In the genomic region with DNA sequence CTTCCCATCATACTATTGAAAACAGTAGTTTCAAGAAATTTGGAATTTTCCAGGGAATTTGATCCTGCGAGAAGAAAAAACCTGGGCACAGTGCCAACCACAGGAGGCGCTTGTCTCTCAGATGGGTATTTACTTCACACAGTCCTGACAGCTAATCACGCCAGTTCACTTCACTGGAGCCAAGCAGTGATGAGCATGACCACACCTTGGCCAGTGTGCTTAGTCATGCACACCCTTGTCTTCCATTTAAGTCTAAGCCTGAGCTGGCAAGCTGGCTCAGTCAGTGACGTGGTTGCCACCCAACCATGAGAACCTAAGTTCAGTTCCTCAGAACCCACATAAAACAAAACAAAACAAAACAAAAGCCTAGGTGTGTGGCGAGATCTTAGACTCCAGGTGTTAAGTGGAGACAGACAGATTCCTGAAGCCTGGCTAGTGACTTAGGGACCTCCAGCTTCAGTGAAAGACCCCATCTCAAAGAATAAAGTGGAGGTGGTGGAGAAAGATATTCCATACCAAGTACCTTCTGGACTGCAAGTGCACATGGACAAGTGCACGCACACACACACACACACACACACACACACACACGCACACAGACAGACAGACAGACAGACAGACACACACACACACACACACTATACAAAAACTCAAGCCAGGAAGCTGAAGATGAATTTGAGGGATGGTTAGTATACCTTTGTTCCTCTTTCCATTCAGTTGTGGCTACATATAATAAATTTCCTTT, we compare ENCODE assay signal across 8 mouse cellular contexts. TPM values are rescaled to one million over a fixed set of nuclear protein-coding genes. Genes with fewer than 3 reads are reported as not detected.
DNase-seq lines count a peak whose midpoint lies in the region; ATAC-seq and TF ChIP-seq lines count a peak whose summit lies in the region.

No protein-coding gene starts in this region.

- no peaks in the 10 kb centered on the region for H3K27me3 ChIP-seq in forebrain, embryonic 14.5 days (replicated peaks; ENCODE audit: control insufficient read depth, insufficient read depth, low read length)
- no peaks in the 10 kb centered on the region for H3K27me3 ChIP-seq in forebrain, embryonic 12.5 days
- no peaks in the 10 kb centered on the region for H3K27me3 ChIP-seq in lung, embryonic 14.5 days (ENCODE audit: insufficient read depth, low read length)
- H3K27me3 ChIP-seq in thymus, adult 2 months (ENCODE audit: control insufficient read depth, insufficient read depth, low read length) = no peaks in the 10 kb centered on the region

- WGBS in forebrain, embryonic 14.5 days = 58% methylated on average over 7 of the region's 7 CpGs
- 80% methylated on average over 7 of the region's 7 CpGs for WGBS in forebrain, embryonic 12.5 days
- 54% methylated on average over 7 of the region's 7 CpGs for WGBS in lung, embryonic 14.5 days
- 32% methylated on average over 7 of the region's 7 CpGs for WGBS in thymus, adult 2 months

- no peak overlapping the region for H3K27ac ChIP-seq in forebrain, embryonic 14.5 days (ENCODE audit: low read depth, low read length)
- no peak overlapping the region for H3K27ac ChIP-seq in forebrain, embryonic 12.5 days
- no peak overlapping the region for H3K27ac ChIP-seq in gastrocnemius, adult 2 months
- no peak overlapping the region for H3K27ac ChIP-seq in lung, embryonic 14.5 days (ENCODE audit: low read depth)
- H3K27ac ChIP-seq in thymus, adult 2 months (ENCODE audit: control insufficient read depth, insufficient read depth, low read length) = no peak overlapping the region

- DNase-seq in forebrain, embryonic 14.5 days (ENCODE audit: low spot score) = peak; percentile 36
- peak; percentile 22 to 43 for DNase-seq in spleen, adult 18-20 months
- DNase-seq in spleen, postnatal 14 days (ENCODE audit: low spot score in 2 of 2) = no peak
- DNase-seq in gastrocnemius, adult 2 months = peak; percentile 37
- peak; percentile 47 for DNase-seq in lung, embryonic 14.5 days
- DNase-seq in thymus, adult 2 months = peak; percentile 3
- DNase-seq in embryo, embryonic 11 days = no peak

- H3K4me2 ChIP-seq in forebrain, embryonic 14.5 days (ENCODE audit: low read length) = no peak overlapping the region
- no peak overlapping the region for H3K4me2 ChIP-seq in forebrain, embryonic 12.5 days
- H3K4me2 ChIP-seq in lung, embryonic 14.5 days = no peak overlapping the region

- no peak overlapping the region for H3K4me3 ChIP-seq in forebrain, embryonic 14.5 days (ENCODE audit: low read depth, low read length)
- no peak overlapping the region for H3K4me3 ChIP-seq in forebrain, embryonic 12.5 days (replicated peaks)
- H3K4me3 ChIP-seq in gastrocnemius, adult 2 months = no peak overlapping the region
- no peak overlapping the region for H3K4me3 ChIP-seq in lung, embryonic 14.5 days (ENCODE audit: low read depth, low read length)
- H3K4me3 ChIP-seq in thymus, adult 2 months (ENCODE audit: control insufficient read depth, insufficient read depth, low read length) = no peak overlapping the region

- H3K9ac ChIP-seq in forebrain, embryonic 14.5 days (ENCODE audit: low read length) = no peak overlapping the region
- no peak overlapping the region for H3K9ac ChIP-seq in forebrain, embryonic 12.5 days
- no peak overlapping the region for H3K9ac ChIP-seq in lung, embryonic 14.5 days

- H3K4me1 ChIP-seq in forebrain, embryonic 14.5 days (ENCODE audit: control insufficient read depth, insufficient read depth, low read length) = no peaks in the 10 kb centered on the region
- H3K4me1 ChIP-seq in forebrain, embryonic 12.5 days = 0 out of 2 replicates have a peak, but pooled peaks cover 4% of the 10 kb centered on the region
- no peaks in the 10 kb centered on the region for H3K4me1 ChIP-seq in lung, embryonic 14.5 days (ENCODE audit: insufficient read depth)
- peaks cover 9% of the 10 kb centered on the region for H3K4me1 ChIP-seq in thymus, adult 2 months (replicated peaks; ENCODE audit: control insufficient read depth, insufficient read depth, low read length)

- TF ChIP-seq CTCF in gastrocnemius, adult 2 months (IDR thresholded peaks at IDR 0.05) = peak; percentile 24; the same call in 1 of the 2 replicates
- TF ChIP-seq CTCF in lung, embryonic 14.5 days (IDR thresholded peaks at IDR 0.05; ENCODE audit: low read depth) = peak; percentile 4; the same call in 1 of the 2 replicates
- no peak for TF ChIP-seq CTCF in thymus, adult 2 months (IDR thresholded peaks at IDR 0.05; ENCODE audit: borderline replicate concordance, control insufficient read depth, extremely low read depth, insufficient read depth, low read length, poor library complexity)

- intact Hi-C loops in gastrocnemius, adult 2 months (cut with DNase I) = no loop called here

- no peak for ATAC-seq in forebrain, embryonic 14.5 days
- no peak for ATAC-seq in forebrain, embryonic 12.5 days (ENCODE audit: low FRiP score)
- no peak for ATAC-seq in lung, embryonic 14.5 days (ENCODE audit: insufficient read depth)

- TF ChIP-seq POLR2A in thymus, adult 2 months (IDR thresholded peaks at IDR 0.05; ENCODE audit: control insufficient read depth, extremely low read depth, insufficient read depth, low read length, poor library complexity) = no peak

- H3K36me3 ChIP-seq in forebrain, embryonic 14.5 days (ENCODE audit: control insufficient read depth, insufficient read depth, low read length) = no peaks in the 10 kb centered on the region
- no peaks in the 10 kb centered on the region for H3K36me3 ChIP-seq in forebrain, embryonic 12.5 days (replicated peaks)
- no peaks in the 10 kb centered on the region for H3K36me3 ChIP-seq in lung, embryonic 14.5 days (ENCODE audit: insufficient read depth)
- no peaks in the 10 kb centered on the region for H3K36me3 ChIP-seq in thymus, adult 2 months (ENCODE audit: control insufficient read depth, insufficient read depth, low read length)

- no peaks in the 10 kb centered on the region for H3K9me3 ChIP-seq in forebrain, embryonic 14.5 days (replicated peaks; ENCODE audit: control insufficient read depth, low read length)
- H3K9me3 ChIP-seq in forebrain, embryonic 12.5 days = no peaks in the 10 kb centered on the region
- H3K9me3 ChIP-seq in lung, embryonic 14.5 days (ENCODE audit: low read depth, low read length) = no peaks in the 10 kb centered on the region

RNA-seq across cellular contexts. Expression of a gene that starts 37.7 kb away (rescaled TPM):
- 40.4 and 61.9 TPM in 2 replicates for polyA plus RNA-seq in forebrain, embryonic 14.5 days (2014; fragmentation: Nextera tagmentation; extraction: Ambion mirVana)
- polyA plus RNA-seq in forebrain, embryonic 12.5 days (2016; fragmentation: Nextera tagmentation; extraction: Ambion mirVana) = 82.4 and 85.6 TPM in 2 replicates
- total RNA-seq in gastrocnemius, adult 2 months (2021) = 10 to 100 TPM; 31.3 to 35.3 TPM
- polyA plus RNA-seq in lung, embryonic 14.5 days (2014; fragmentation: Nextera tagmentation; extraction: Ambion mirVana) = 54.3 and 57.2 TPM in 2 replicates
- 25.9 and 28.0 TPM in 2 replicates for polyA plus RNA-seq in thymus, adult 2 months (2012; rRNA removed)

RNA-seq across cellular contexts. Expression of a gene that starts 37.7 kb away (rescaled TPM):
- 94.9 and 98.0 TPM in 2 replicates for polyA plus RNA-seq in forebrain, embryonic 14.5 days (2014; fragmentation: Nextera tagmentation; extraction: Ambion mirVana)
- polyA plus RNA-seq in forebrain, embryonic 12.5 days (2016; fragmentation: Nextera tagmentation; extraction: Ambion mirVana) = 99.0 and 99.9 TPM in 2 replicates
- 10 to 100 TPM; 21.2 to 38.7 TPM for total RNA-seq in gastrocnemius, adult 2 months (2021)
- 78.7 and 81.4 TPM in 2 replicates for polyA plus RNA-seq in lung, embryonic 14.5 days (2014; fragmentation: Nextera tagmentation; extraction: Ambion mirVana)
- polyA plus RNA-seq in thymus, adult 2 months (2012; rRNA removed) = 23.3 and 24.3 TPM in 2 replicates

Comparison
In these comparisons a context has a peak if more than half of its experiments do, and no peak if none do; other contexts are left out.
1. DNase-seq: peak in forebrain, embryonic 14.5 days (single experiment), spleen, adult 18-20 months (2 of 2), gastrocnemius, adult 2 months (single experiment), lung, embryonic 14.5 days (single experiment) and thymus, adult 2 months (single experiment); none in spleen, postnatal 14 days (0 of 2) and embryo, embryonic 11 days (single experiment).